Mouse (Mus musculus) small intestine, adult 2 months (tissue): ENCODE measurements around the gene Gm21987. TPM values are rescaled to one million over a fixed set of nuclear protein-coding genes. Genes with fewer than 3 reads are reported as not detected.

ENCODE experiments used
- H3K27ac ChIP-seq: fragments of 200-500 bp; 2 replicates; pipeline ENCODE4 v1.5.1; 2012; ENCODE audit warnings: low read depth, low read length, control low read depth, inconsistent platforms; ENCODE audit not compliant: insufficient read depth
- H3K27me3 ChIP-seq: fragments of 200-500 bp; 2 replicates; pipeline ENCODE4 v1.6.1; 2012; ENCODE audit warnings: mild to moderate bottlenecking, moderate library complexity, low read length, inconsistent platforms; ENCODE audit not compliant: control insufficient read depth, insufficient read depth
- H3K36me3 ChIP-seq: fragments of 200-500 bp; 2 replicates; pipeline ENCODE4 v1.6.1; 2012; ENCODE audit warnings: mild to moderate bottlenecking, low read length, control low read depth, inconsistent platforms; ENCODE audit not compliant: control insufficient read depth, insufficient read depth
- H3K4me1 ChIP-seq: fragments of 200-500 bp; 2 replicates; pipeline ENCODE4 v1.6.1; 2012; ENCODE audit warnings: low read length, inconsistent platforms, mixed read lengths; ENCODE audit not compliant: control insufficient read depth, insufficient read depth, insufficient read length
- H3K4me3 ChIP-seq: fragments of 200-500 bp; 2 replicates; pipeline ENCODE4 v1.5.1; 2012; ENCODE audit warnings: low read depth, mild to moderate bottlenecking, control low read depth, inconsistent platforms, low read length, moderate library complexity
- CTCF ChIP-seq: fragments of 200-500 bp; IDR thresholded peaks from 2 replicates; pipeline ENCODE4 v1.5.1; 2012; ENCODE audit warnings: low read depth, mild to moderate bottlenecking, control low read depth, inconsistent platforms, low read length, moderate library complexity, mixed read lengths; ENCODE audit not compliant: insufficient replicate concordance, insufficient read length; ENCODE audit errors: extremely low read depth
- POLR2A ChIP-seq: fragments of 200-500 bp; IDR thresholded peaks from 2 replicates; pipeline ENCODE4 v1.6.1; 2012; ENCODE audit warnings: low read depth, mild to moderate bottlenecking, control low read depth, inconsistent platforms, low read length, moderate library complexity
- WGBS: fragments of 180-500 bp; shearing (Covaris S2); methylation state at CpG from one replicate; pipeline ENCODE4 v1.1.7; 2018; 5-methylcytosine and 5-hydroxymethylcytosine counted together
- polyA plus RNA-seq: library from polyadenylated mRNA; depleted of rRNA; stranded (reverse); fragments of >200 nt; gene quantifications from 2 replicates; pipeline ENCODE4 v1.2.3, GENCODE M21; 2012

Gm21987 gene
- polyA plus RNA-seq, 1 experiment = not detected

DNA sequence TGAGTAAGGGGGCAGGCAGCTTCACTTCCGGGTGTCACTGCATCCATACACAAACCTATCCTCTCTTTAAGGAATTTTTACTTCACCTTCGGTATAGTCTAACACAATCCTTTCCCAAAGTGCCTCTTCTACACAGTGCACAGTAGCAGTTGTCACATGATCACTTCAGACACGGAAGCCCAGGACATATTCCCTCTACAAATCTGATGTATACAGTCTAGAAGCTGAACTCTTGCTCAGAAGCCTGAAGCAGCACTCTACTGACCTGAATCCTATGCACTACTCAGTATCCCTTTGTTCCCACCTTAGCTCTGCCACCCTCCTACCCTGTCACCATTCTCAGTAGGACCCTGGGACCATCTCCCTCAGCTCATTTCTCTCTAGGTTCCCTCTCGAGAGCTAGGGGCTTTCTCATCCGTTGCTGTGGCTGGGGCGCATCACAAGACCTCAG lies 38.4 kb downstream of the Gm21987 start:
- WGBS = 87% methylated on average over 6 of the region's 6 CpGs
- no peak overlapping the region for H3K27ac ChIP-seq
- no peak for TF ChIP-seq POLR2A
- TF ChIP-seq CTCF = no peak
- H3K4me3 ChIP-seq = no peak overlapping the region
- no peaks in the 10 kb centered on the region for H3K4me1 ChIP-seq
- H3K27me3 ChIP-seq = no peaks in the 10 kb centered on the region
- no peaks in the 10 kb centered on the region for H3K36me3 ChIP-seq

DNA sequence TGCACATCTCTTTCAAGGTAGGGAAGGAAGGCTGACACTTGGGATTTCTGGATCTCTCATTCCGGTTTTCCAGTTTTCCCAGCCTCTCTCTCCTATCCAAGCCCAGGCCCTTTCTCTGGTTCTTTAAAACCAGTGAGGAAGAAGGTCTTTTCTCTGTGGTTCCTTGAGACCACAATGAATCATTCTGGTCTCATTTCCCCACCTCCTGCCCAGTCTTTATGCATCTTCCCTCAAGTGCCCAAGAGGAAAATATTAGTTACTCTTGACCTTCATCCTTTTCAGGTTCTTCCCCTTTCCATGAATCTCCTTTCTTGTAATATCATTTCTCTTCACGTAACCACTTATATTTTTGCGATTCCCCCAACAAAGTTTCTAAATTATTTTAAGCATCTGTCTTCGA lies 38.9 kb downstream of the Gm21987 start:
- 89% methylated on average over 4 of the region's 4 CpGs for WGBS
- no peaks in the 10 kb centered on the region for H3K36me3 ChIP-seq

DNA sequence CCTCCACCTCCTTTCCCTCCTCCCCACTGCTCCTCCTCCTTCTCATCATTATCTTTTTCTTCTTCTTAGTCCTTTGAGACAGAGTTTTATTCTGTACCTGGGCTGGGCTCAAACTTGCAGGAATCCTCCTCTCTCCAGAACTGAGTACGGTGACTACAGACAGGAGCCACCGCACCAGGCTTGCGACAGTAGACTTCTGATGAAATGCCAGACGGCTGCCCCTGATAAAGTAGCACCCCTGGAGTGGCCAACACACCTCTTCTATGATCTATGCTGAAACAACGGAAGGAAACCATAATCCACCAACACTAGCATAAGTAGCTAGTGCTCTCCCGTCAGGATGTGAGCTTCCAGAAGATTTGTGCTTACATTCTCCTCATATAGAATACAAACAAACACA lies 40.5 kb downstream of the Gm21987 start:
- no peak for TF ChIP-seq POLR2A
- no peak for TF ChIP-seq CTCF
- Histone ChIP-seq H3K27ac (no peak overlapping the region), H3K4me3 (no peak overlapping the region), H3K4me1 (no peaks in the 10 kb centered on the region), H3K36me3 (no peaks in the 10 kb centered on the region), H3K27me3 (no peaks in the 10 kb centered on the region)
- 88% methylated on average over 6 of the region's 6 CpGs for WGBS

More for the DNA sequence above, 38.9 kb downstream of the Gm21987 start:
- Histone ChIP-seq H3K27ac (no peak overlapping the region), H3K27me3 (no peaks in the 10 kb centered on the region), H3K4me1 (no peaks in the 10 kb centered on the region), H3K4me3 (no peak overlapping the region)
- TF ChIP-seq POLR2A (no peak), CTCF (no peak)

DNA sequence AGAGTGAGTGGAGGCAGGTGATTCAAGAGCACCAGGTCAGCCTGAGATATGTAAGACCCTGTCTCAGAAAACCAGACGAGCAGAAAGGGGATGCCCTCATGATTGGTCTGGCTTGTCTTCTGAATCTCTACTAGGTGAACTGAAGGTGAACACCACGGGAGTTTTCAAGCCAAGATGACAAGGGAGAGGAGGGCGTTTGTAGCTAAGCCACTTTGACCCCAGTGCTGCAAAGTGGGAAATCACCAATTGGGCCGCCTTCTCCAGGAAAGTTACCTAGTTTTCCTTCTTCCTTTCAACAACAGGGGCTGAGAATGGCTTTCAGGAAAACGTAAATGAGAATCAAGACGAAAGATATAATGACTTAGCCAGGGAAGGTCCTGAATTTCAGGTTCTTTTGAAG lies 41.9 kb downstream of the Gm21987 start:
- Histone ChIP-seq H3K36me3 (no peaks in the 10 kb centered on the region), H3K4me1 (no peaks in the 10 kb centered on the region), H3K27me3 (no peaks in the 10 kb centered on the region), H3K4me3 (no peak overlapping the region), H3K27ac (no peak overlapping the region)
- TF ChIP-seq POLR2A (no peak), CTCF (no peak)
- WGBS = 79% methylated on average over 6 of the region's 6 CpGs

DNA sequence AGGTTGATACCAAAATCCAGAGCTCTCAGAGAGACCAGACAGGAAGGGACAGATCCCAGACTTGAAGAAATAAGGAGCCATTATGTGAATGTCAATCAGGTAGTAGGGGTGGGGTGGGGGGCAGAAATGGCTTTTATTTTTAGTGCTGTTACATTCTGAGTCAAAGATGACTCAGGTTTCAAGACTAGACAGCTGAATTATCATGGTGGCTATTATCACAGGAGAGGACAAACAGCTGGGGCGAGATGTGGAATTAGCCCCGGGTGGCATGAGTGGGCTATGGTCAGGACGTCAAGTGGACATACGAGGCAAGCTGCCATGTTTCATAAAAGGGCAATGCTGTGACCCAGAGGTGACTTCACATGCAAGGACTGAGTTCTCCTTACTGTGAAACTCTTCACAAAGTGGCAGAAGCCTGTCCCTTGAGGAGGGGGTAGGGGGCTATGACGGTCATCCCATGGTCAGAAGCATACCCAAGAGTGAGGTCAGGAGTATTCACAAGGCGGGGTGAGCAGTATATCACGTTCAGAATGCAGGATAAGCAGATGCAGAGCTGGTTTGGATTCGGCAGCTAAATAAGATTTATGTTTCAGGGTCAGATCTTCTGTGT lies 42.5 kb downstream of the Gm21987 start:
- TF ChIP-seq CTCF = no peak
- no peak for TF ChIP-seq POLR2A
- Histone ChIP-seq H3K27me3 (no peaks in the 10 kb centered on the region), H3K36me3 (no peaks in the 10 kb centered on the region), H3K4me1 (no peaks in the 10 kb centered on the region), H3K4me3 (no peak overlapping the region), H3K27ac (no peak overlapping the region)
- WGBS = 81% methylated on average over 8 of the region's 8 CpGs

DNA sequence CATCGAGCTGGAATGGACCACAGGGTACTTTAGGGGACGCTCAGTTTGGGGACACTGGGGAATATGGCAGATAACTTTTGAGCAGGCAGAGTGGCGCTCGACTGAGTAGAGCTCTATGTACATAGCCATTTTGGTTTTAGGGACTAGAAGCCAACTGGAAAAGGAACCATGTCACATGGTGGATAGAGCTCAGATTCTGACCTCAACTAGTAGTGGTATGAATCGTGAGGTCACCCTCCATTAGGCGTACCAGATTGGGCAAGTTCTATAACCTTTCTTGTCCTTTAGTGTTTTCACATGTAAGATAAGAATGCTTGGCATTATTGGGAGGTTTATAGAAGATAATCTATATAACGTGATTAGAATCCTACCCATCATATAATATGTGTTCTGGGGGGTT lies 43.5 kb downstream of the Gm21987 start:
- Histone ChIP-seq H3K36me3 (no peaks in the 10 kb centered on the region), H3K4me1 (no peaks in the 10 kb centered on the region), H3K27me3 (no peaks in the 10 kb centered on the region), H3K27ac (no peak overlapping the region), H3K4me3 (no peak overlapping the region)
- 77% methylated on average over 7 of the region's 7 CpGs for WGBS
- TF ChIP-seq CTCF = no peak
- no peak for TF ChIP-seq POLR2A

DNA sequence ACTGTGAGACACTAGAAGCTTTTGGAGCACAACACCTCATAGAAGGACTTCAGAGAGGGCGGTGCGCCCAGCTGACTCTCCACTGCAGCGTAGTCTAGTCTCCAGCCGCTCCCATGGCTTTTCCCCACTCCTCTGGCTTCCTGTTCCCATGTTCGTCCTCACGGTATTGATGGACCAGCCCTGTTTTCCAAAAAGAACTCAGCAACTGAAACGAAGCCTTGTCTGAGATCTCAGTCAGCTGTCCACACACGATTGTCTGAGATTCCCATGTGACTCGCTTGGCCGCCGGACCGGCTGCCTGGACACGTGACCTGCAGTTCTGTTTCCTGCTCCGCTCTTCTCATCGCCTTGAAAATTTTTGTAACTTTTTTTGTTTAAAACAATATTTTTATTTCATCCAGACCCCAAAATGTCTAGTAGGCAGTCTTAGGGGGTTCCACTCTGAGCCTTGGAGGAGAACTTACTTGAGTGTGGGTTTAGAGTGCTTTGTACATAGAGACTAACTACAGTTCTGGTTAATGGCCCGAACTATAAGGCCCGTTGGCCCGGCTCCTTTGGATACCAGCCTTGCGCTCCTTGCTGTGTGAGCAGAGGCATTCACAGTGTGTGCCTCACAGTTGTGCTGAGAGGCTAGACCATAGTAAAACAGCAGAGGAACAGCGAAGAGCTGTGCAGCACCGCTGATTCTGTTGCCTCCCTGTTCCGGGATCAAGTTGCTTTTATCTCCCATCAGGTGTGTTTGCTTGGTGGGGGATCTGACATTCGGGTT lies 45.5 kb downstream of the Gm21987 start:
- Histone ChIP-seq H3K27ac (peak overlapping the region; percentile 26; the same call in 1 of the 2 replicates), H3K27me3 (no peaks in the 10 kb centered on the region), H3K4me1 (no peaks in the 10 kb centered on the region), H3K4me3 (peak overlapping the region; percentile 30), H3K36me3 (no peaks in the 10 kb centered on the region)
- TF ChIP-seq CTCF (no peak), POLR2A (no peak)
- WGBS = 72% methylated on average over 23 of the region's 23 CpGs
